Mouse (Mus musculus): ENCODE data around the gene P4htm. TPM values are rescaled to one million over a fixed set of nuclear protein-coding genes. Genes with fewer than 3 reads are reported as not detected.
A peak's percentile ranks its signal among the peaks of the same experiment; 100 is the strongest.

P4htm gene
- total and polyA plus RNA-seq, 3 experiments, result 1.7 to 5.4 (median 2.6) TPM

GRCm38 (mm10) chr9:108575321-108576297 lies 21.9 kb downstream of the P4htm start:
- Histone ChIP-seq H3K9me3 (replicated peaks) (no peaks in the 10 kb centered on the region), H3K4me3 (ENCODE audit: low read depth, low read length) (no peak overlapping the region), H3K4me1 (ENCODE audit: insufficient read depth, low read depth, low read length) (peaks cover 81% of the 10 kb centered on the region), H3K27me3 (ENCODE audit: insufficient read depth, low read length) (no peaks in the 10 kb centered on the region), H3K36me3 (replicated peaks) (peaks cover 87% of the 10 kb centered on the region)
- TF ChIP-seq POLR2AphosphoS5 (IDR thresholded peaks at IDR 0.05; ENCODE audit: insufficient replicate concordance, low read depth, low read length) (no peak), GATA2 (IDR thresholded peaks at IDR 0.05; ENCODE audit: borderline replicate concordance, low read depth, low read length) (no peak), TAL1 (conservative IDR thresholded peaks at IDR 0.05; ENCODE audit: low read depth, low read length) (no peak), GATA1 (IDR thresholded peaks at IDR 0.05; ENCODE audit: borderline replicate concordance, low read length) (no peak), CTCF (IDR thresholded peaks at IDR 0.05; ENCODE audit: low read depth, low read length) (no peak)
- ATAC-seq (ENCODE audit: extremely low read depth, insufficient number of reproducible peaks, low FRiP score, poor library complexity, severe bottlenecking) (no peak), DNase-seq (ENCODE audit: low spot score) (no peak)

- Histone ChIP-seq H3K27me3 (ENCODE audit: insufficient read depth, low read length) (no peaks in the 10 kb centered on the region), H3K9me3 (replicated peaks) (no peaks in the 10 kb centered on the region), H3K4me3 (ENCODE audit: low read depth, low read length) (no peak overlapping the region), H3K4me1 (ENCODE audit: insufficient read depth, low read depth, low read length) (peaks cover 86% of the 10 kb centered on the region), H3K36me3 (replicated peaks) (peaks cover 85% of the 10 kb centered on the region)
- DNase-seq (ENCODE audit: low spot score) (no peak), ATAC-seq (ENCODE audit: extremely low read depth, insufficient number of reproducible peaks, low FRiP score, poor library complexity, severe bottlenecking) (no peak)
- no peak for TF ChIP-seq POLR2AphosphoS5 (IDR thresholded peaks at IDR 0.05; ENCODE audit: insufficient replicate concordance, low read depth, low read length)
- TF ChIP-seq GATA2 (IDR thresholded peaks at IDR 0.05; ENCODE audit: borderline replicate concordance, low read depth, low read length), result no peak
- no peak for TF ChIP-seq GATA1 (IDR thresholded peaks at IDR 0.05; ENCODE audit: borderline replicate concordance, low read length)
- TF ChIP-seq CTCF (IDR thresholded peaks at IDR 0.05; ENCODE audit: low read depth, low read length), result no peak
- TF ChIP-seq TAL1 (conservative IDR thresholded peaks at IDR 0.05; ENCODE audit: low read depth, low read length), result no peak
Observed at GRCm38 (mm10) chr9:108574921-108575320, 22.5 kb downstream of the P4htm start.

GRCm38 (mm10) chr9:108573774-108574690 lies 23.4 kb downstream of the P4htm start:
- H3K27me3 ChIP-seq (ENCODE audit: insufficient read depth, low read length), result no peaks in the 10 kb centered on the region

GRCm38 (mm10) chr9:108572321-108572720 lies 25.1 kb downstream of the P4htm start:
- ATAC-seq (ENCODE audit: extremely low read depth, insufficient number of reproducible peaks, low FRiP score, poor library complexity, severe bottlenecking) (no peak), DNase-seq (ENCODE audit: low spot score) (no peak)
- H3K4me3 ChIP-seq (ENCODE audit: low read depth, low read length), result no peak overlapping the region
- no peaks in the 10 kb centered on the region for H3K27me3 ChIP-seq (ENCODE audit: insufficient read depth, low read length)
- peaks cover 82% of the 10 kb centered on the region for H3K36me3 ChIP-seq (replicated peaks)
- H3K4me1 ChIP-seq (ENCODE audit: insufficient read depth, low read depth, low read length), result peaks cover 85% of the 10 kb centered on the region
- TF ChIP-seq CTCF (IDR thresholded peaks at IDR 0.05; ENCODE audit: low read depth, low read length) (no peak), GATA1 (IDR thresholded peaks at IDR 0.05; ENCODE audit: borderline replicate concordance, low read length) (no peak), POLR2AphosphoS5 (IDR thresholded peaks at IDR 0.05; ENCODE audit: insufficient replicate concordance, low read depth, low read length) (no peak), GATA2 (IDR thresholded peaks at IDR 0.05; ENCODE audit: borderline replicate concordance, low read depth, low read length) (no peak), TAL1 (conservative IDR thresholded peaks at IDR 0.05; ENCODE audit: low read depth, low read length) (no peak)
- H3K9me3 ChIP-seq (replicated peaks), result no peaks in the 10 kb centered on the region

More at GRCm38 (mm10) chr9:108573774-108574690, 23.4 kb downstream of the P4htm start:
- TF ChIP-seq TAL1 (conservative IDR thresholded peaks at IDR 0.05; ENCODE audit: low read depth, low read length), result no peak
- TF ChIP-seq GATA1 (IDR thresholded peaks at IDR 0.05; ENCODE audit: borderline replicate concordance, low read length), result no peak
- peak; percentile 45 for TF ChIP-seq CTCF (IDR thresholded peaks at IDR 0.05; ENCODE audit: low read depth, low read length)
- TF ChIP-seq POLR2AphosphoS5 (IDR thresholded peaks at IDR 0.05; ENCODE audit: insufficient replicate concordance, low read depth, low read length), result peak; percentile 20; the same call in 1 of the 2 replicates
- H3K4me3 ChIP-seq (ENCODE audit: low read depth, low read length), result peak overlapping the region; percentile 5; the same call in 1 of the 2 replicates
- no peaks in the 10 kb centered on the region for H3K9me3 ChIP-seq (replicated peaks)
- no peak for DNase-seq (ENCODE audit: low spot score)
- H3K4me1 ChIP-seq (ENCODE audit: insufficient read depth, low read depth, low read length), result peaks cover 84% of the 10 kb centered on the region
- peaks cover 78% of the 10 kb centered on the region for H3K36me3 ChIP-seq (replicated peaks)
- ATAC-seq (ENCODE audit: extremely low read depth, insufficient number of reproducible peaks, low FRiP score, poor library complexity, severe bottlenecking), result no peak

- DNase-seq (ENCODE audit: low spot score) (no peak), ATAC-seq (ENCODE audit: extremely low read depth, insufficient number of reproducible peaks, low FRiP score, poor library complexity, severe bottlenecking) (no peak)
- H3K36me3 ChIP-seq (replicated peaks), result peaks cover 75% of the 10 kb centered on the region
- no peaks in the 10 kb centered on the region for H3K27me3 ChIP-seq (ENCODE audit: insufficient read depth, low read length)
- H3K9me3 ChIP-seq (replicated peaks), result no peaks in the 10 kb centered on the region
- H3K4me3 ChIP-seq (ENCODE audit: low read depth, low read length), result peak overlapping the region; percentile 2; the same call in 1 of the 2 replicates
- H3K4me1 ChIP-seq (ENCODE audit: insufficient read depth, low read depth, low read length), result peaks cover 80% of the 10 kb centered on the region
- TF ChIP-seq TAL1 (conservative IDR thresholded peaks at IDR 0.05; ENCODE audit: low read depth, low read length), result no peak
- TF ChIP-seq GATA1 (IDR thresholded peaks at IDR 0.05; ENCODE audit: borderline replicate concordance, low read length), result no peak
- no peak for TF ChIP-seq CTCF (IDR thresholded peaks at IDR 0.05; ENCODE audit: low read depth, low read length)
- no peak for TF ChIP-seq GATA2 (IDR thresholded peaks at IDR 0.05; ENCODE audit: borderline replicate concordance, low read depth, low read length)
- no peak for TF ChIP-seq POLR2AphosphoS5 (IDR thresholded peaks at IDR 0.05; ENCODE audit: insufficient replicate concordance, low read depth, low read length)
Observed at GRCm38 (mm10) chr9:108571401-108571973, 26.0 kb downstream of the P4htm start.
